Mouse (Mus musculus) right cerebral cortex, postnatal 25 days (tissue): ENCODE data around the gene Gm13694.
"Not testable (repeated sequence)": the region's sequence is repeated elsewhere in the genome, so short reads cannot be mapped to it uniquely, and the experiment has no call there.

ENCODE experiments used
- DNase-seq: peaks from one replicate; pipeline ENCODE4 v3.0.0; 2022

Gene Gm13694

GRCm38 (mm10) chr2:83978633-83979032, at the start of gene Gm13694:
Gene Gm13694 (plus strand): TSS chr2:83978933.
- DNase-seq: not testable (repeated sequence)

DNA sequence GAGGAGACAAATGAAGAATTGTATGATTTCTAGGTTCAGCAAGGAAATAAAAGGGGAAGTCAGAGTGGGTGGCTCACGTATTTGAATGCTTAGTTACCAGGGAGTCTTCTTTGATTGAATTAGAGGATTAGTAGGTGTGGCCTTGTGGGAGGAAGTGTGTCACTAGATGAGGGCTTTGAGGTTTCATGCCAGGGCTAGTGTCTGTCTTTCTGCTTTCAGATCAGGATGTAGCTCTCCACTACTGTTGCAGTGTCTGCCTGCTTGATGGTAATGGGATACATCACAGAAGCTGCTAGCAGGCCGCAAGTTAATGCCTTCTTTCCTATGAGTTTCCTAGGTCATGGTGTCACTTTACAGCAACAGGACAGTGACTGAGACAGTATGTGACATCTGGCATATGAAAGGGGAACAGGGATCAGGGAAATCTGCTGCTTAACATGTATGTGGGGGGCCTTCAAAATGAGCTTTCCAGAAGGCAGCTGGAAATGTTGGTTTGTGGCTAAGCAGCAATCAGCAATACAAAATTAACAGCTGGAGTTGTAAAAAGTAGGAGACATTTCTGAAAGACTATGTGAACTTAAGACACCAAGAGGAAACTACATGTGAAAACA, 49.1 kb upstream of the Gm13694 start:
- DNase-seq: no peak

DNA sequence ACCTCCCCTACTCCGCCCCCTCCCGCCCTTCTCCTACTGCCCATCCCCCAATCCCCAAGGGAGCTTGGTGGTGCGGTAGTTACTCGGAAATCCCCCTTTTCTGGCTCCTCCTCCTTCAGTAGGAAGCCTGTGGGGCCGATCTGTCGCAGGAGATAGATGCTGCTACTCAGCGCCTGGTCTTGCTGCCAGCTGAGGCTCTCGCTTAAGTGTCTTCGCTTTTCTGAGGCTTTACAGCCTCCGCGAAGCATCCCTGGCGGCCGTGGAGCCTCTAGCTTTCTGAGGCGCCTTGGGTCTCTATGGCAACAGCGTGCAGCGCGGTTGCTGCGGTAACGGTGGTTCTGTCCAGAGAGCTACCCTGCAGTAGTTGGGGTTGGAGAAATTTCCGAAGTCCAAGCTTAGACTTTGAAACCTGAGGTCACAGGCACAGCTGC, 37.8 kb upstream of the Gm13694 start, which contains the start of gene Zswim2:
TSS of gene Zswim2 (minus strand) at position 298 of the 431 bp plus-strand sequence.
- peak; percentile 87 for DNase-seq

DNA sequence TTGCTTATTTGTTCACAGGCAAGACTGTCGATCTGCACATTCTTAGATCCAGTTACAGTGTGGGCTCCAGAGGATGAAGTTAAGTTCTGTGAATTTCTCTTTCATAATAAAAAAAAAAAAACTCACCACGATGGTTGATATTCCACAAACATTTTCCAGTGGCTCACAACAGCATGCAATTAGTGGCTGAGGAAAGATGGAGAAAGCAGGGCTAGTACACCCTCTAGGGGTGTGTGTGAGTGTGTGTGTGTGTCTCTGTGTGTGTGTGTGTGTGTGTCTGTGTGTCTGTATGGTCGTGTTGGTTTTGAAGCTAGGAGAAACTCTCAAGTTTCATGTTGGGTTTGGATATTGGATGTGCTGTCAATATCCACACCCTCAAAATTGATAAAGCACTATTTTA, 37.4 kb upstream of the Gm13694 start:
- DNase-seq: no peak

DNA sequence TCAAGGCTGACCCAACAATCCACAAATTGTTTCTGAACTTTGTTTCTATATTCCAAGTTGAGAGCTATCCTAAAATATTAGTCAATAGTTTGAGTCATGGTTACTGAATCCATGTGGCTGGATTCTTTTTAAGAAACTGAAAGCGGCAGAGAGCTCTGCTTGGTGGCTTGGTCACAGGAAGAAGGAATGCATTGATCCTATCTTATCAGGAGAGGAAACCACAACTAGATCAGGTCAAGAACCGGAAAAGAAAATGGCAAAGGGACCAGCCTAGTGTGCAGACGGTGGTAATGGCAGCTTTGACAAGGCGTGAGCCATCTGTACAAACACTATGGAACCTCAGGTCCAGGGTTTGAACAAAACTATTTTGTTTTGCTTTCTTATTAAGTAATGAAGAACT, 36.9 kb upstream of the Gm13694 start:
- DNase-seq: no peak

- not testable (repeated sequence) for DNase-seq
Observed at GRCm38 (mm10) chr2:83955393-83955792, 23.3 kb upstream of the Gm13694 start, which contains the start of gene Gm13698. Gene Gm13698 (plus strand): TSS chr2:83955693.

DNA sequence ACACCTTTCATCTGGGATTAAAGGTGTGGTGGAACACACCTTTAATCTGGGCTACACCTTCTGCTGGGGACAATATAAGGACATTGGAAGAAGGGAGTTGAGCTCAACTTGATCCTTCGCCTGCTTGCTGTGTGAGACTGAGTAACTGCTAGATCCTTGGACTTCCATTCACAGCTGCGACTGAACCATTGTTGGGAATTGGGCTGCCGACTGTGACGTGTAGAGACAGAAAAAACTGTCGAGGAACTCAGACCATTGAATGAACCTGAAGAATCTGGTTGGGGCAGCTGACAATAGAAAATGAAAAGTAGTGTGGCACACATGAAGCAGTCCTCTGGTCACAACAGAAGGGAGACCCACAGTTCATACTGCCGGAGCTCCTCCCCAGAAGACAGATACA, 17.5 kb upstream of the Gm13694 start, which contains the start of gene Gm13693:
TSS of gene Gm13693 (plus strand) at position 301 of the 400 bp plus-strand sequence.
- DNase-seq: not testable (repeated sequence)

DNA sequence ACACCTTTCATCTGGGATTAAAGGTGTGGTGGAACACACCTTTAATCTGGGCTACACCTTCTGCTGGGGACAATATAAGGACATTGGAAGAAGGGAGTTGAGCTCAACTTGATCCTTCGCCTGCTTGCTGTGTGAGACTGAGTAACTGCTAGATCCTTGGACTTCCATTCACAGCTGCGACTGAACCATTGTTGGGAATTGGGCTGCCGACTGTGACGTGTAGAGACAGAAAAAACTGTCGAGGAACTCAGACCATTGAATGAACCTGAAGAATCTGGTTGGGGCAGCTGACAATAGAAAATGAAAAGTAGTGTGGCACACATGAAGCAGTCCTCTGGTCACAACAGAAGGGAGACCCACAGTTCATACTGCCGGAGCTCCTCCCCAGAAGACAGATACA, 11.7 kb upstream of the Gm13694 start, which contains the start of gene Gm13695:
TSS of gene Gm13695 (plus strand) at position 301 of the 400 bp plus-strand sequence.
- not testable (repeated sequence) for DNase-seq

- not testable (repeated sequence) for DNase-seq
Observed at GRCm38 (mm10) chr2:83972823-83973222, 5.9 kb upstream of the Gm13694 start, which contains the start of gene Gm13696. Gene Gm13696 (plus strand): TSS chr2:83973123.

DNA sequence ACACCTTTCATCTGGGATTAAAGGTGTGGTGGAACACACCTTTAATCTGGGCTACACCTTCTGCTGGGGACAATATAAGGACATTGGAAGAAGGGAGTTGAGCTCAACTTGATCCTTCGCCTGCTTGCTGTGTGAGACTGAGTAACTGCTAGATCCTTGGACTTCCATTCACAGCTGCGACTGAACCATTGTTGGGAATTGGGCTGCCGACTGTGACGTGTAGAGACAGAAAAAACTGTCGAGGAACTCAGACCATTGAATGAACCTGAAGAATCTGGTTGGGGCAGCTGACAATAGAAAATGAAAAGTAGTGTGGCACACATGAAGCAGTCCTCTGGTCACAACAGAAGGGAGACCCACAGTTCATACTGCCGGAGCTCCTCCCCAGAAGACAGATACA, 5.7 kb downstream of the Gm13694 start, which contains the start of gene Gm13697:
TSS of gene Gm13697 (plus strand) at position 301 of the 400 bp plus-strand sequence.
- not testable (repeated sequence) for DNase-seq

GRCm38 (mm10) chr2:83990253-83990652, 11.5 kb downstream of the Gm13694 start, which contains the start of gene Gm13691:
Gene Gm13691 (plus strand): TSS chr2:83990553.
- DNase-seq: not testable (repeated sequence)

GRCm38 (mm10) chr2:83993639-83994255, 15.0 kb downstream of the Gm13694 start:
- DNase-seq: not testable (repeated sequence)

DNA sequence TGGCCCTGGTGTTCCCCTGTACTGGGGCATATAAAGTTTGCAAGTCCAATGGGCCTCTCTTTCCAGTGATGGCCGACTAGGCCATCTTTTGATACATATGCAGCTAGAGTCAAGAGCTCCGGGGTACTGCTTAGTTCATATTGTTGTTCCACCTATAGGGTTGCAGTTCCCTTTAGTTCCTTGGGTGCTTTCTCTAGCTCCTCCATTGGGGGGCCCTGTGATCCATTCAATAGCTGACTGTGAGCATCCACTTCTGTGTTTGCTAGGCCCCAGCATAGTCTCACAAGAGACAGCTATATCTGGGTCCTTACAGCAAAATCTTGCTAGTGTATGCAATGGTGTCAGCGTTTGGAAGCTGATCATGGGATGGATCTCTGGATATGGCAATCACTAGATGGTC, 15.8 kb downstream of the Gm13694 start:
- not testable (repeated sequence) for DNase-seq

DNA sequence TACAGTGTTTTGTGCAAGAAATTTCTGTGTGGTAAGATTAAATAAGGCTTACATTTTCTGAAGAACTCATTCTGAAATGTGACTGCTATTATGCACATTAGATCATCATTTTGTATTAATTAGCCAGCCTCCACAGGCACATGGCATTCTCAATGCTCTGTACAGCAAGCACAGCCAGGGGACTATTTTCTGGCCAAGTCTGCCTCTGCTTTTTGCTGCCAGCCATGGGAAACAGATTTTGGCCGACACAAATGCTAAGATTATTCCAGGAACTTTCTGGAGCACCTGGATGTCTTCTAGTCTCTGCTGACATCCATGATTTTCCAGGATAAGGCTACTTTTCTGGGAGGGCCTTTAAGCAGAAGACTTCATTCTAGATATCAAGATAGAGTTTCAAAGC, 30.2 kb downstream of the Gm13694 start:
- DNase-seq: no peak

- no peak for DNase-seq
Observed at GRCm38 (mm10) chr2:84009818-84010217, 31.1 kb downstream of the Gm13694 start.

DNA sequence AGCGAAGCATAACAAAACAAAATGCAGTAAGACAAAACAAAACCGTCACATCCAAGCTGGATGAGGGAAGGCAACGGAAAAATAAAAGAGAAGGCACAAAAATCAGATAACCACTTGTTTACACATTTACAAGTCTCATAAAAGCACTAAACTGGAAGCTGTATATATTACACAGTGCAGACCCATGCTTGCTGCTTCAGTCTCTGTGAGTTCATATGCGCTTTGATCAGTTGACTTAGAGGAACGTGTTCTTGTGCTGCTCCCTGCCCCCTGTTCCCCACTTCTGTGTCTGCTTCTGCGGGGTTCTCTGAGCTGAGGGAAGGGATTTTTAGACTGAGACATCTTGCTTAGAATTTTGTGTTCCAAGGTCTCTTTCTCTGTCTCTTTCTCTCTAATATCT, 35.8 kb downstream of the Gm13694 start:
- DNase-seq: no peak

- not testable (repeated sequence) for DNase-seq
Observed at GRCm38 (mm10) chr2:84016291-84016690, 37.6 kb downstream of the Gm13694 start.

DNA sequence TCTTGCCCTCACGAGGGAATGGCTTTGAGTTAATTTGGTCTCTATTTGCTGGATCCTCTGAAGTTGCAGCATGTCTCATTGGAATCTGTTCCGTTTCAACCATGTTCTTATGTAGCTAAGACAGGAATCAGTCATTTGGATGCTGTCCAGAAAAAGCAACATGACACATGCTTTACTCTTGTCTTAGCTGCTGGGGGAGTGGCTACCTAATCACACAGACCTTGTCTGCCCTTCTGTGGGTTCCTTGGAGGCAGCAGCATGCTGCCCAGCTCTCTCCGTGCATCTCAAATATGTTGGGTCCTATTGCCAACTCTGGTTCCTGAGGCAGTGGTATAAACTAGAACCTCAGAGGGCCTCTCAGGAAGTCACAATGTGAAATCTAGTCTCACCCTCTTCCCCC, 39.6 kb downstream of the Gm13694 start:
- DNase-seq: no peak

DNA sequence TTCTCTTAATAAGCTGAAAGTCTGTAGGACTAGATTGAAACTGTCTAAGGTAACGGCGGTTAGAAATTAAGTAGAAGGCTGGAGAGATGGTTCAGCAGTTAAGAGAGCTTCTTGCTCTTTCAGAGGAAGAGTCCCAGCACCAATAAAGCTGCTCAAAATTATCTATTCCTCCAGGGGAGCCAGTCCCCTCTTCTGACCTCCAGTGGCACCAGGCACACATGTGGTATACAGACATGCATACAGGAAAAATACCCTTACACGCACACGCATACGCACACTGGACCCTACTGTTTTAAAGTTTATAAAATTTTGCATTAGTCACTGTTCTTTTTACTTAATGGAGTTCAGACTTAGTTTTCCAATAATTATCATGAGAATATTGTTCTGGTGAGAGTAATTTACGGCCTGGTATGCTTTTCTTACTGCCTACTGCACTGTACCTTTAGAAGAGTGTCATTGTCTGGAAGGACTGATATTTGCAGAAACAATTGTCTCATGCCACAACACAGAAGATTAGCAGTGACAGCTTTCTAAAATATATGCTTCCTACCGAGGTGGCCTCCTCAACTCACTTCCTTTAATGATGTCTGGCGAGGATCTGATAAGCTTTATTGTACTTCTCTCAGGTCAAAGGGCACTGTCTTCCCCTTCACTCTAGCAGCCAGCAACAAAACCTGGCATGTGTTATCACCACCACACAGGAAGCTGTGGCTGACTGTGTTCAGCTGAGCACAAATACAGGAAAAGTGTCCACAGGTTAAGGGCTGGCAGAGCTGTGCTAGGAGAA, 41.0 kb downstream of the Gm13694 start:
- DNase-seq: no peak

DNA sequence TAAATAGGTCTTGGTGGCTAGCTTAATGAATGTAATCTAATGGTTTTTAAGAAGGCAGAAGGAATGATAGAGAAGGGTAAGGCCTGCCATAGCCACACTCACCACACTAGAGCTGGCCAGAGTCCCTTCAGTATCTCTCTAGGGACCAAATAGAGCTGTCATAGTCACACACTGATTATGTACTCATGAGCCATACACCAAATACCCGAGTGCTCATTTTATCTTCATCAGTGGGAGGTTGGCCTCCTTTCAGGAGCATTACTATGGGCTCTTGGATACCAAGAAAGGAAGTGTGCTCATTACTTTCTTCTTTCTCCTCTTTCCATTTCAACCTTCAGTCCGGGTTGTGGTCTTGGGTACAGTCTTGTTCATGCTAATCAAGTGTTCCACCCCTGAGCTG, 43.2 kb downstream of the Gm13694 start:
- DNase-seq: no peak

DNA sequence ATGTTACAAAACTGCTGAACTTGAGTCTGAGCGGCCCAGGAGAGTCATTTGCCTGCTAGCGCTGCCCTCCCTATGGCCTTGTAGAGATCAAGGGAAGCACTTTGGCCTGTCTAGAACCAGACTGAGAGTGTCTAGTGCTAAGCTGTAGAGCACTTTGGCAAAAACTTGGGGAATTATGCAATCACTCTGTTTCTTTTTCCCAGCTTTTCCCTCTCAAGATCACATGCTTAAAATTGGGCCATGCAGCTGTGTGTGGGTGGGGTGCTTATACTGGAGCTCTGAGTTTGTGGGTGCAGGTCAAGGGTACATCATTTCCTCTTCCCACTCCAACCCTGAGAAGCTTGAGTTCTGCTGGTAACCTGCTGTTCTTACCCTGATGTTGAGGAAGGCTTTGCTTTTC, 44.2 kb downstream of the Gm13694 start:
- peak; percentile 39 for DNase-seq

DNA sequence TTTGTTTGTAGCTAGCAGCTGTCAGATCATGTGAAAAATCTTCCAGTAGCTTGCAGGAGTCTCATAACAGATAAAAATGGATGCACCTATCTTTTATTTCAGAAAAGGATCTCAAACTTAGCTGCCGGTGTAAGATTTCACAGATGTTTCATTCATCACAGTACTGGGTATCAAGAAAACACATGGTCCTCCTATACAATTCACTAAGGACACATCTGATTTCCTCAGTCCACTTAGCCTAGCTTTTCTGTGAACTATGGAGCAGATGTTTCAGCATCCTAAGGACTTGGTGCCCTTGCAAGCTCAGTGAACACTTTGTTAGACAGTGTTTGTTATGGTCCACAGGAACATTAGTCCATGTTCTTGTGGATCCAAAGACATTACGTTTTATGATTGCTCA, 44.6 kb downstream of the Gm13694 start:
- DNase-seq: no peak

DNA sequence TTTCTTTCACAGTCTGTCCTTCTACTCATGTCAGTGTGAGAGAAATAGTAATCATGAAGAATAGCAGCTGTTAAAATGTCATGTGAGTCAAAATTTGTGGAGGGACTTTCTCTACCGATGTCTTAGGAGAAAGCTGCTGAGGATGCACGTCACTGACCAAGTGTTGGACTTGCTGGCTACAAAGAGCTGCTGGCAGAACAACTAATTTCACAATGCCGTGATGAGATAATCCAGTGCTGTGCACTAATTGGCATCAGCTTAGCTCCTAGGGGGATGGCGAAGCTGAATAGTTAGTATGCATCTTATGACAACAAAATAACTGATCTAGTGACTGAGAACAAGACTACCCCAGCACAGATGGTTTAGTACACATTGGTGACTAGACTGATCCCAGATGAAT, 46.5 kb downstream of the Gm13694 start:
- no peak for DNase-seq
